Mouse (Mus musculus) hindbrain, embryonic 14.5 days (tissue): ENCODE results near the gene Gm40460. TPM values are rescaled to one million over a fixed set of nuclear protein-coding genes. Genes with fewer than 3 reads are reported as not detected.
A peak's percentile ranks its signal among the peaks of the same experiment; 100 is the strongest.
"Not testable (repeated sequence)": the region's sequence is repeated elsewhere in the genome, so short reads cannot be mapped to it uniquely, and the experiment has no call there.

Experiments used
- ATAC-seq: fragments of 200-750 bp; cut with Nextera tagmentation; 2 replicates; pipeline ENCODE4 v1.8.0; 2017; ENCODE audit warnings: moderate number of reproducible peaks, mild to moderate bottlenecking, moderate TSS enrichment, moderate library complexity; ENCODE audit not compliant: low FRiP score
- DNase-seq: peaks from one replicate; pipeline ENCODE4 v3.0.0-alpha.2; 2015; ENCODE audit warnings: low spot score
- H3K27ac ChIP-seq: fragments of 300-500 bp; sonication (generic); 2 replicates; pipeline ENCODE4 v1.5.1; 2014; ENCODE audit warnings: mild to moderate bottlenecking, moderate library complexity
- H3K27me3 ChIP-seq: fragments of 300-500 bp; sonication (generic); 2 replicates; pipeline ENCODE4 v1.6.1; 2014; ENCODE audit warnings: mild to moderate bottlenecking, low read length, mixed read lengths; ENCODE audit not compliant: control insufficient read depth, insufficient read depth
- H3K36me3 ChIP-seq: fragments of 300-500 bp; sonication (generic); replicated peaks from 2 replicates; pipeline ENCODE4 v1.6.1; 2014; ENCODE audit not compliant: control insufficient read depth, insufficient read depth
- H3K4me1 ChIP-seq: fragments of 300-500 bp; sonication (generic); replicated peaks from 2 replicates; pipeline ENCODE4 v1.6.1; 2014; ENCODE audit warnings: antibody characterized with exemption, low read length, mixed read lengths; ENCODE audit not compliant: control insufficient read depth, insufficient read depth
- H3K4me2 ChIP-seq: fragments of 300-500 bp; sonication (generic); replicated peaks from 2 replicates; pipeline ENCODE4 v1.6.1; 2014; ENCODE audit warnings: mild to moderate bottlenecking, moderate library complexity
- H3K4me3 ChIP-seq: fragments of 300-500 bp; sonication (generic); replicated peaks from 2 replicates; pipeline ENCODE4 v1.5.1; 2014; ENCODE audit warnings: mild to moderate bottlenecking, low read length
- H3K9ac ChIP-seq: fragments of 300-500 bp; sonication (generic); 2 replicates; pipeline ENCODE4 v1.6.1; 2014
- H3K9me3 ChIP-seq: fragments of 300-500 bp; sonication (generic); 2 replicates; pipeline ENCODE4 v1.6.1; 2016; ENCODE audit warnings: low read length; ENCODE audit not compliant: control insufficient read depth
- WGBS: fragments of 180-500 bp; shearing (Covaris S2); extraction: QIAGEN DNeasy Blood & Tissue Kit; methylation state at CpG from one replicate; pipeline ENCODE4 v1.1.7; 2014; 5-methylcytosine and 5-hydroxymethylcytosine counted together
- polyA plus RNA-seq: library from polyadenylated mRNA; unstranded; fragments of >200 nt; fragmentation: Nextera tagmentation; extraction: Ambion mirVana; gene quantifications from 2 replicates; pipeline ENCODE4 v1.2.1, GENCODE M21; 2014

The Gm40460 gene
- polyA plus RNA-seq: not detected in 2 replicates

- no peak for DNase-seq
- H3K4me2 ChIP-seq: no peak within 1 kb of the TSS
- no peaks in the 10 kb centered on the region for H3K36me3 ChIP-seq
- H3K27ac ChIP-seq: no peak within 1 kb of the TSS
- no peak for ATAC-seq
- 47% methylated on average over 2 of the region's 2 CpGs for WGBS
- H3K4me3 ChIP-seq: no peak within 1 kb of the TSS
- no peaks in the 10 kb centered on the region for H3K4me1 ChIP-seq
- H3K9ac ChIP-seq: no peak within 1 kb of the TSS
- H3K9me3 ChIP-seq: 0 out of 2 replicates have a peak, but pooled peaks cover 2% of the 10 kb centered on the region
- H3K27me3 ChIP-seq: no peaks in the 10 kb centered on the region
These were observed at the start of gene Gm40460 for GRCm38 (mm10) chr7:142240978-142241377. Gene Gm40460, minus strand, starts transcription at chr7:142241078.

GRCm38 (mm10) chr7:142285910-142286612, 45.2 kb upstream of the Gm40460 start:
- not testable (repeated sequence) for DNase-seq, H3K4me3 ChIP-seq
- 87% methylated on average over 9 of the region's 9 CpGs for WGBS

GRCm38 (mm10) chr7:142285130-142285835, 44.4 kb upstream of the Gm40460 start:
- peaks cover 14% of the 10 kb centered on the region for H3K27me3 ChIP-seq
- H3K9ac ChIP-seq: peak overlapping the region; percentile 61
- no peak for DNase-seq
- peak; percentile 74 for ATAC-seq
- H3K4me1 ChIP-seq: peaks cover 3% of the 10 kb centered on the region; the same call in 1 of the 2 replicates
- H3K9me3 ChIP-seq: no peaks in the 10 kb centered on the region
- H3K4me2 ChIP-seq: peak overlapping the region; percentile 87
- WGBS: 19% methylated on average over 23 of the region's 23 CpGs
- H3K36me3 ChIP-seq: no peaks in the 10 kb centered on the region
- peak overlapping the region; percentile 43 for H3K4me3 ChIP-seq
- peak overlapping the region; percentile 74 for H3K27ac ChIP-seq

More at GRCm38 (mm10) chr7:142285910-142286612, 45.2 kb upstream of the Gm40460 start:
- H3K36me3 ChIP-seq, H3K27ac ChIP-seq, H3K4me2 ChIP-seq, ATAC-seq, H3K4me1 ChIP-seq, H3K9me3 ChIP-seq, H3K9ac ChIP-seq: not testable (repeated sequence)
- peaks cover 14% of the 10 kb centered on the region for H3K27me3 ChIP-seq

GRCm38 (mm10) chr7:142284615-142285080, 43.8 kb upstream of the Gm40460 start:
- Histone ChIP-seq H3K4me1 (peaks cover 3% of the 10 kb centered on the region; the same call in 1 of the 2 replicates), H3K4me3 (peak overlapping the region; percentile 43), H3K27me3 (peaks cover 14% of the 10 kb centered on the region), H3K9me3 (no peaks in the 10 kb centered on the region), H3K4me2 (peak overlapping the region; percentile 87), H3K36me3 (no peaks in the 10 kb centered on the region), H3K27ac (peak overlapping the region; percentile 74), H3K9ac (peak overlapping the region; percentile 61)
- DNase-seq (peak; percentile 99), ATAC-seq (peak; percentile 77)
- under 1% methylated on average over 19 of the region's 19 CpGs for WGBS

GRCm38 (mm10) chr7:142284023-142284591, 43.2 kb upstream of the Gm40460 start:
- ATAC-seq: peak; percentile 77; the same call in 1 of the 2 replicates
- no peaks in the 10 kb centered on the region for H3K36me3 ChIP-seq
- under 1% methylated on average over 38 of the region's 38 CpGs for WGBS

GRCm38 (mm10) chr7:142282847-142283246, 42.0 kb upstream of the Gm40460 start:
- ATAC-seq, H3K4me1 ChIP-seq, H3K4me2 ChIP-seq, H3K9ac ChIP-seq, H3K27ac ChIP-seq, H3K9me3 ChIP-seq, H3K4me3 ChIP-seq, DNase-seq, H3K36me3 ChIP-seq: not testable (repeated sequence)
- WGBS: 28% methylated on average over 2 of the region's 2 CpGs
- peaks cover 14% of the 10 kb centered on the region for H3K27me3 ChIP-seq

More at GRCm38 (mm10) chr7:142284023-142284591, 43.2 kb upstream of the Gm40460 start:
- Histone ChIP-seq H3K9me3 (no peaks in the 10 kb centered on the region), H3K4me1 (peaks cover 3% of the 10 kb centered on the region; the same call in 1 of the 2 replicates), H3K27me3 (peaks cover 14% of the 10 kb centered on the region), H3K4me2 (peak overlapping the region; percentile 87), H3K9ac (peak overlapping the region; percentile 61), H3K4me3 (peak overlapping the region; percentile 43), H3K27ac (peak overlapping the region; percentile 74)
- peak; percentile 61 for DNase-seq

GRCm38 (mm10) chr7:142279291-142279690, 38.4 kb upstream of the Gm40460 start:
- not testable (repeated sequence) for H3K36me3 ChIP-seq, H3K4me1 ChIP-seq, H3K4me3 ChIP-seq, H3K9ac ChIP-seq, DNase-seq, H3K27ac ChIP-seq, ATAC-seq, H3K4me2 ChIP-seq, H3K9me3 ChIP-seq
- H3K27me3 ChIP-seq: peaks cover 14% of the 10 kb centered on the region
- WGBS: 62% methylated on average over 1 of the region's 1 CpGs

GRCm38 (mm10) chr7:142278183-142278582, 37.3 kb upstream of the Gm40460 start:
- H3K4me3 ChIP-seq, H3K9ac ChIP-seq, H3K27ac ChIP-seq, ATAC-seq, H3K36me3 ChIP-seq, H3K4me2 ChIP-seq, H3K4me1 ChIP-seq, H3K9me3 ChIP-seq: not testable (repeated sequence)
- peak; percentile 78 for DNase-seq
- WGBS: 0% methylated on average over 3 of the region's 3 CpGs
- H3K27me3 ChIP-seq: peaks cover 10% of the 10 kb centered on the region

GRCm38 (mm10) chr7:142274263-142274662, 33.4 kb upstream of the Gm40460 start, which contains the start of gene Gm4559:
Gene Gm4559, minus strand, starts transcription at chr7:142274363.
- H3K27ac ChIP-seq, H3K9ac ChIP-seq, H3K9me3 ChIP-seq, H3K4me3 ChIP-seq, DNase-seq, H3K27me3 ChIP-seq, ATAC-seq, H3K4me1 ChIP-seq, H3K36me3 ChIP-seq, H3K4me2 ChIP-seq: not testable (repeated sequence)
